Mouse (Mus musculus) G1E (cell line): ENCODE measurements around the gene Nkx2-3.

Experiments used
- CTCF ChIP-seq: IDR thresholded peaks from 2 replicates; pipeline ENCODE4 v1.5.1; 2012; ENCODE audit warnings: low read depth, low read length, inconsistent platforms, mixed read lengths
- GATA1 ChIP-seq: IDR thresholded peaks from 2 replicates; pipeline ENCODE4 v1.6.1; 2012; ENCODE audit warnings: borderline replicate concordance, low read length, inconsistent platforms, mixed read lengths
- TAL1 ChIP-seq: conservative IDR thresholded peaks from 2 replicates; pipeline ENCODE4 v1.6.1; 2012; ENCODE audit warnings: low read depth, low read length, inconsistent platforms, mixed read lengths

- TF ChIP-seq CTCF, result no peak
- no peak for TF ChIP-seq TAL1
- TF ChIP-seq GATA1, result no peak
These were observed 48.6 kb downstream of the Nkx2-3 start for GRCm38 (mm10) chr19:43660774-43661173.
